Comparison of ENCODE assay signal across 29 mouse cellular contexts in genomic region chr2:167694244-167694643, GRCm38 (mm10). TPM values are rescaled to one million over a fixed set of nuclear protein-coding genes. Genes with fewer than 3 reads are reported as not detected.
DNase-seq lines count a peak whose midpoint lies in the region; ATAC-seq lines count a peak whose summit lies in the region.
"Had no signal": no experiment of that assay in that cellular context is flagged by ENCODE, and none has a peak within 500 bp of the region (broad histone marks: within the 10 kb centered on the region; RNA-seq: fewer than 3 reads in every experiment).

No protein-coding gene starts in this region.

- no peak for ATAC-seq in midbrain, embryonic 16.5 days
- ATAC-seq: CD4-positive, CD25-positive, alpha-beta regulatory T cell, adult 4 months; forebrain, embryonic 15.5 days; hindbrain, postnatal 0 days; intestine, embryonic 15.5 days; midbrain, embryonic 13.5 days had no signal

- no peak overlapping the region for H3K4me3 ChIP-seq in brown adipose tissue, adult 24 weeks (ENCODE audit: insufficient read depth, low read depth, low read length)
- H3K4me3 ChIP-seq in midbrain, embryonic 16.5 days (ENCODE audit: low read depth, low read length) = no peak overlapping the region
- H3K4me3 ChIP-seq: forebrain, embryonic 10.5 days; forebrain, embryonic 15.5 days; hindbrain, embryonic 12.5 days; intestine, embryonic 15.5 days; layer of hippocampus, adult 2 months; liver, embryonic 15.5 days; midbrain, embryonic 13.5 days; neural tube, embryonic 15.5 days had no signal

- no peak overlapping the region for H3K4me2 ChIP-seq in midbrain, embryonic 16.5 days (ENCODE audit: low read length)
- H3K4me2 ChIP-seq: forebrain, embryonic 15.5 days; hindbrain, embryonic 12.5 days; intestine, embryonic 15.5 days; liver, embryonic 15.5 days; midbrain, embryonic 13.5 days; neural tube, embryonic 15.5 days had no signal

- H3K4me1 ChIP-seq in brown adipose tissue, adult 24 weeks (ENCODE audit: control insufficient read depth, insufficient read depth, insufficient read length, low read length) = peaks cover 33% of the 10 kb centered on the region
- peaks cover 6% of the 10 kb centered on the region for H3K4me1 ChIP-seq in midbrain, embryonic 16.5 days (ENCODE audit: control insufficient read depth, insufficient read depth, low read length)

- H3K9ac ChIP-seq in midbrain, embryonic 16.5 days (ENCODE audit: low read depth, low read length) = no peak overlapping the region
- H3K9ac ChIP-seq: forebrain, embryonic 15.5 days; hindbrain, embryonic 12.5 days; intestine, embryonic 15.5 days; liver, embryonic 15.5 days; midbrain, embryonic 13.5 days; neural tube, embryonic 15.5 days had no signal

- intact Hi-C loops in heart, postnatal 10 days (cut with DNase I) = loop anchor here (5.0 kb wide), 2 partner anchors 68 to 83 kb away; no protein-coding TSS in a partner anchor

- H3K27ac ChIP-seq in brown adipose tissue, adult 24 weeks (replicated peaks; ENCODE audit: low read depth, low read length) = peak overlapping the region; percentile 99
- no peak overlapping the region for H3K27ac ChIP-seq in midbrain, embryonic 16.5 days (ENCODE audit: low read length)
- H3K27ac ChIP-seq: forebrain, embryonic 10.5 days; forebrain, embryonic 15.5 days; hindbrain, embryonic 12.5 days; hindbrain, postnatal 0 days; intestine, embryonic 15.5 days; layer of hippocampus, adult 2 months; liver, embryonic 15.5 days; midbrain, embryonic 13.5 days; neural tube, embryonic 15.5 days had no signal

- 86% methylated on average over 1 of the region's 1 CpGs for whole genome bisulfite sequencing in midbrain, embryonic 16.5 days

- H3K9me3 ChIP-seq in midbrain, embryonic 16.5 days (replicated peaks; ENCODE audit: control insufficient read depth, low read length, poor library complexity, severe bottlenecking) = no peaks in the 10 kb centered on the region
- H3K9me3 ChIP-seq: forebrain, embryonic 15.5 days; intestine, embryonic 15.5 days; liver, embryonic 15.5 days; midbrain, embryonic 13.5 days had no signal

- peak; percentile 77 for DNase-seq in adrenal gland, postnatal 14 days
- DNase-seq in adrenal gland, postnatal 4 days (ENCODE audit: low spot score in 2 of 2) = no peak
- DNase-seq in heart, adult 11 months = peak; percentile 95
- DNase-seq in heart, postnatal 10 days = no peak
- peak; percentile 65 for DNase-seq in 3134 (ENCODE audit: extremely low read depth, insufficient read length, low spot score)
- DNase-seq in left cerebral cortex, adult 18-20 months (ENCODE audit: low spot score in 2 of 2) = no peak
- DNase-seq: cerebellum, adult 2 months; cerebellum, postnatal 36 days; kidney, adult 2 months; kidney, postnatal 36 days; left cerebral cortex, postnatal 4 days; lung, postnatal 36 days; right cerebral cortex, adult 18-20 months; thymus, adult 2 months; thymus, postnatal 4 days had no signal

- H3K36me3 ChIP-seq in midbrain, embryonic 16.5 days (ENCODE audit: control insufficient read depth, insufficient read depth, low read length) = no peaks in the 10 kb centered on the region
- H3K36me3 ChIP-seq: forebrain, embryonic 10.5 days; forebrain, embryonic 15.5 days; hindbrain, embryonic 12.5 days; midbrain, embryonic 13.5 days; neural tube, embryonic 15.5 days had no signal

- peaks cover 31% of the 10 kb centered on the region for H3K27me3 ChIP-seq in midbrain, embryonic 16.5 days (ENCODE audit: control insufficient read depth, insufficient read depth, low read depth, low read length)
- H3K27me3 ChIP-seq: intestine, embryonic 15.5 days had no signal

RNA-seq across cellular contexts. Expression of gene Tmem189, which starts 4.6 kb away (rescaled TPM):
- 30.7 and 37.5 TPM in 2 replicates for total RNA-seq in adrenal gland, postnatal 14 days (2021)
- total RNA-seq in adrenal gland, postnatal 4 days (2021) = 10 to 100 TPM; 32.9 to 35.4 TPM
- 10 to 100 TPM; 37.9 to 40.5 TPM for total RNA-seq in heart, postnatal 10 days (2021)
- 12.7 and 19.3 TPM in 2 replicates for polyA plus RNA-seq in brown adipose tissue, adult 24 weeks (2012; ENCODE audit: insufficient read depth, insufficient read length, missing spikeins)
- polyA plus RNA-seq in midbrain, embryonic 16.5 days (2015; fragmentation: Nextera tagmentation; extraction: Ambion mirVana) = 29.7 and 30.3 TPM in 2 replicates
- total RNA-seq in left cerebral cortex, adult 18-20 months (2021) = 10 to 100 TPM; 43.3 to 44.4 TPM

RNA-seq across cellular contexts. Expression of gene Cebpb, which starts 5.5 kb away (rescaled TPM):
- total RNA-seq in adrenal gland, postnatal 14 days (2021) = 358 and 403 TPM in 2 replicates
- total RNA-seq in adrenal gland, postnatal 4 days (2021) = 100 to 1,000 TPM; 229 to 255 TPM
- total RNA-seq in heart, postnatal 10 days (2021) = 100 to 1,000 TPM in 1 of 2 experiments, 10 to 100 TPM in 1; 31.0 to 100 TPM
- polyA plus RNA-seq in brown adipose tissue, adult 24 weeks (2012; ENCODE audit: insufficient read depth, insufficient read length, missing spikeins) = 226 and 227 TPM in 2 replicates
- 0.37 and 0.60 TPM in 2 replicates for polyA plus RNA-seq in midbrain, embryonic 16.5 days (2015; fragmentation: Nextera tagmentation; extraction: Ambion mirVana)
- 10 to 100 TPM; 15.9 to 17.3 TPM for total RNA-seq in left cerebral cortex, adult 18-20 months (2021)

RNA-seq across cellular contexts. Expression of gene Gm20431, which starts 32.9 kb away (rescaled TPM):
- 19.2 and 23.8 TPM in 2 replicates for total RNA-seq in adrenal gland, postnatal 14 days (2021)
- total RNA-seq in adrenal gland, postnatal 4 days (2021) = 10 to 100 TPM; 18.2 to 23.0 TPM
- 10 to 100 TPM; 21.6 to 23.2 TPM for total RNA-seq in heart, postnatal 10 days (2021)
- 1.3 TPM in 1 of 2 replicates, not detected in the other for polyA plus RNA-seq in brown adipose tissue, adult 24 weeks (2012; ENCODE audit: insufficient read depth, insufficient read length, missing spikeins)
- 7.7 and 9.2 TPM in 2 replicates for polyA plus RNA-seq in midbrain, embryonic 16.5 days (2015; fragmentation: Nextera tagmentation; extraction: Ambion mirVana)
- total RNA-seq in left cerebral cortex, adult 18-20 months (2021) = 10 to 100 TPM; 32.2 to 33.5 TPM
- total RNA-seq: monocyte, adult 5-6 weeks had no signal
- polyA plus RNA-seq: CD4-positive, CD25-positive, alpha-beta regulatory T cell, adult 4 months; frontal cortex, adult 2 months had no signal

Comparison
In these comparisons a context has a peak if more than half of its experiments do, and no peak if none do; other contexts are left out.
1. DNase-seq: peak in adrenal gland, postnatal 14 days (single experiment), heart, adult 11 months (single experiment) and 3134 (single experiment); none in adrenal gland, postnatal 4 days (0 of 2), heart, postnatal 10 days (0 of 2) and left cerebral cortex, adult 18-20 months (0 of 2).